Mouse (Mus musculus): ENCODE data around the gene Gtsf1l.
A peak's percentile ranks its signal among the peaks of the same experiment; 100 is the strongest.

The Gtsf1l gene

DNA sequence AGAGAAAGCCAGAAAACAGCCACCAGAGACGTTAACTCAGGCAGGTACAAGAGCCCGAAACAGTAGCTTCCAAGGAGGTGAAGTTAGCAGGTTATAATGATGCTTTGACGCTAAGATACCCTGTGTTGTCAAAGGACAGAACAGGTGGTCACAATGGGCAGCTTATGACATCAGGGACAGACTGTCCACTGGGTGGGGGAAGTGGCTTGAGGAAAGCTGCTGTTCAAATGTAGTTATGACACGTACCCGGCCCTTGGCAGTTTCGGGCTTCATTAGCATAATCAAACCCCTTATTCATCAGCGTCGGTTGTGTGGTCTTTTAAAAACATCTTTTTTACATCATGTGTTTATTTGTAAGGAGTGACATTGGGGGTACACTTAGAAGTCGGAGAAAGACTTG is at the start of gene Gtsf1l:
TSS of gene Gtsf1l (minus strand) at position 128 of the 400 bp plus-strand sequence.
- DNase-seq (ENCODE audit: low read depth, low spot score), result no peak

DNA sequence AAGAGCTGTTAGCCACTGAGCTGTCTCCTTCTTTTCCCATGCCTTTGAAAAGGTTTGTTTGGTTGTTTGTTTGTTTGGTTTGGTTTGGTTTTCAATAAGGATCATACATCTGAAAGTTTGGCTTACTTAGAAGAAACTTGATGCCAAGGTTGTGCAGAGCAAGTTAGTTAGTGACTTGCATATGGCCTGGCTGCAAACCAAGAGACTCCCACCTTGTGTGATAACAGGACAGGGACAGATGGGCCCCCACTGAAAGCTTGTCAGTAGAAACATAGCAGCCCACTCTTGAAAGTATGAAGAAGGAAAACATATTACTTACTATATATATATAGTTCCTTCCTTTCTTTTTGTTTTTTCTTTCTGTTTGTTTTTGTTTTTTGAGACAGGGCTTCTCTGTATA is 49.3 kb upstream of the Gtsf1l start:
- DNase-seq (ENCODE audit: low read depth, low spot score), result no peak

DNA sequence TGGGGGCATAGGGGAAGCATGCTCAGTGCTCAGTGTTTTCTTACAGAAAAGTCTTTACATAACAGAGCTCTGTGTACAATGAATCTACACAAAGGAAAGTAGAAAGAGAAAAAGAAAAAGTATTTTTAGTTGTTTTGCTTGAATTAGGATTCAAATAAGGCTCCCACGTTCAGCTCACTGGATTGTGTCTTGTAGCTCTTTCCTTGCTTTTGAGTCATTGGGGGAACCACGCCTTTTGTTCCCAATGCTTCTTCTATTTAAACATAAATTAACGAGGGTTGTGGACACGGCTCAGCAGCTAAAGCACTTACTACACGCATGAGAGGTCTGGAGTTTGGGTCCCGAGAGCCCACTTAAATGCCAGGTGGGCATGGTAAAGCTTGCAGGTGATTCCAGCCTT is 48.3 kb upstream of the Gtsf1l start:
- no peak for DNase-seq (ENCODE audit: low read depth, low spot score)

DNA sequence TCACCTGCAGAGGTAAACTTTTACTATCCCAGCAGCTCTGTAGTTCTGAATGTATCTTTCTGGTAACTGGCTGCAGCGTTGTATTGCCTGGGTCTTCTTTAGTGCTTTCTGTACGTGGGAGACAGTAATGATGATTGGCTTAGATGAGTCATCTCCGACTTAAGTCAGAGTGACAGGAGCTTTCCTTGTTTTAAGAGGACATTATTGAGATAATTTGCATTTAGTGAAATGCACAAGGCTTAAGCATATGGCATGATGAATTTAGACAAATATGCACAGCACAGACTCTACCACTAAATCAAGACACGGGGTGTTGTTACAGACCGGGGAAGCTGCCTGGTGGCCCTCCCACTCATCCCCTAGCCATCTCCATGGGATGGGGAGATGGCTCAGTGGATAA is 44.7 kb upstream of the Gtsf1l start:
- DNase-seq (ENCODE audit: low read depth, low spot score), result no peak

DNA sequence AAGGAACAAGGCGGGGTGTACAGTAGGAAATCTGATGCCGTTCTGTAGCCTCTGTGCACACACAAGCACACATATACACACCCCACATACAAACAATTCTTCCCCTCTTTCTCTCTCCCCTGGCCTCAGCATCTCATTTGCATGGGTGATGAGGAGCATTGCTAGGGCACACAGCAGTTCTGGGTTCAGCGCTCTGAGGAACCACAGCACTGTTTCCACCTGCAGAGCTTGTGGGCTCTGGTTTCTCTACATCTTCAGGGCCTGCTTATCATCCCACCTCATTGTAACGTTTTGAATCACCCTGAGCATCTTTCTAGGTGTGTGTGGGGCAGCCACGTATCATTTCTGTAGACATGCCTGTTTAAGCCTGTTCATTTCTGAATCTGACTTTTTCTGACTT is 43.2 kb upstream of the Gtsf1l start:
- no peak for DNase-seq (ENCODE audit: low read depth, low spot score)

DNA sequence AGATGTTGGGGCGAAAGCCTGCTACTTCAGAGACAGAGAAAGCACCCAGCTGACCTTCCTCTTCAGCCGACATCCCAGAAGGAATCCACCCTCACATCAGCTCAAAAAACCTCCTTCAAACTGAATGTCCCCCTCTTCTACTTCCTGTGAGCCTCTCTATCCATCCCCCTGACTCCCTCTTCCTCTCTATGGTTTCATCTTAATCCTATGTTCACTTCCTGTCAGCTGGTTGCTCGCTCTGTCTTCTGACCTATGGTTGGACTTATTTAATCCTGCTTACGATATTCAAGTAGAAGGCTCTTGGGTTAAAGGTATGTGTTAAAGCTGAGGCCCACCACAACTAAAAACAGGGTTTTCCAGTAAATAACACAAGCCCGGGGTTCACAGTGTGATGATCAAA is 35.8 kb upstream of the Gtsf1l start:
- no peak for DNase-seq (ENCODE audit: low read depth, low spot score)

DNA sequence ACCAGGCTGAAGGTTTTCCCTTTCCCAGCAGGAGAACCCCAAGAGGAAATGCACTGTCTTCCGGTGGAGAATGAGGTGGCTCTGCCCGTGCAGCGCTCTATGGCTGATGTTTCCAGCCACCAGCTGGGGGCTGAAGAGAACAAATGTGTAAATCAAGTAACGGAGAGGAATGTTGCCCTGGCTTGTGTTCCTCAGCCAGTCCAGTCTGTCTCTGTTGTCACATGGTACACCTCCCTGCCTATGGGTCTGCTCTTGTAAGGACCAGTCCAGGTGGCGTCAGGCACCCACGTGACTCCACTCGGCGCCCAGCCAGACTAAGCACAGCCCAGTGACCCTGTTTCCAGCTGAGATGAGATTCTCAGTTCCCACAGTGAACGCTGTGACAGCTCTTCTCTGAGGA is 34.7 kb upstream of the Gtsf1l start:
- DNase-seq (ENCODE audit: low read depth, low spot score), result peak; percentile 38

DNA sequence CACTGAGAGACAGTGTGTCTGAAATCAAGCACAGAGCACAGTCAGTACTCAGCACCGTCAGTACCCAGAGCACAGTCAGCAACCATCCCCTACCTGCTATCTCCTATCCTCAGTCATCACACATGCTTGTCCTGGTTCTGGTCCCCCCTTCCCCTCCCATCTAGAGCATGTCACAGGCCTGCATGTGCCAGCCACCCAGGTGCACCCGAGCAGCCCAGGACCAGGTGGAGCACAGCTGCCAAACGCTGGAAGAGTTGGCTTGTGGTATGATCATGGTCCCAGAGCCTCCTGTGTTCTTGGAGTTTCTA is 33.7 kb upstream of the Gtsf1l start:
- no peak for DNase-seq (ENCODE audit: low read depth, low spot score)

DNA sequence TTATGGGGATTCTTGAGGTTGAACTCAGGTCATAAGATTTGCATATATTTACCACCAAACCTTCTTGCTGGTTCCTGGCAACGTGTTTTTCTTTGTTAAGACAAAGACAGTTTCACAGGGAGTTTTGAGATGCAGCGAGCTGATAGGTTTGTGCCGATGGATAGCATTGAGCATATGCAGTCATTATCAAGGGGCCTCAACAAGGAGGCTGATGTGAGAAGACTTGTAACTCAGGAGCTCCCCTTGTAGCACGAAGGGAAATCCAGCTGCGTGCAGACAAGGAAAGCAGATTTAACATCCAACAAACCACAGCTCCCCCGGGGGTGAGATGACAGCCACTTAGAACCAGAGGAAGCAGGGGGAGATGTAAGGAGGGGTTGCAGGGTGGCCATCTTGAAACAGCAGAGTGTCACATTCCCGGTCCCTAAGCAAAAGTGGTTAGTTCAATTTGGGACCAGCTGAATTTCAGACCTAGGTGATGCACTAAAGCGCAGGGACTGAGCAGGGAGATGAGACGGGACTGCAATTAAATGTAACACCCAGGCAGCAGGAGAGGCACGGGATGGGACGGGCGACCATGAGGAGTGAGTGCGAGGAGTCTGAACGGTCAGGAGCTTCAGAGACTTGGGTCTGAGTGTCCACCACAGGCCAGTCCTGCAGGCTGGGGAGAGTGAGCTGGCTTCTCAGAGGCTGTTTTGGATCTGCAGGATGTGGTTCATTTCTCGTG is 33.1 kb upstream of the Gtsf1l start:
- DNase-seq (ENCODE audit: low read depth, low spot score), result no peak

DNA sequence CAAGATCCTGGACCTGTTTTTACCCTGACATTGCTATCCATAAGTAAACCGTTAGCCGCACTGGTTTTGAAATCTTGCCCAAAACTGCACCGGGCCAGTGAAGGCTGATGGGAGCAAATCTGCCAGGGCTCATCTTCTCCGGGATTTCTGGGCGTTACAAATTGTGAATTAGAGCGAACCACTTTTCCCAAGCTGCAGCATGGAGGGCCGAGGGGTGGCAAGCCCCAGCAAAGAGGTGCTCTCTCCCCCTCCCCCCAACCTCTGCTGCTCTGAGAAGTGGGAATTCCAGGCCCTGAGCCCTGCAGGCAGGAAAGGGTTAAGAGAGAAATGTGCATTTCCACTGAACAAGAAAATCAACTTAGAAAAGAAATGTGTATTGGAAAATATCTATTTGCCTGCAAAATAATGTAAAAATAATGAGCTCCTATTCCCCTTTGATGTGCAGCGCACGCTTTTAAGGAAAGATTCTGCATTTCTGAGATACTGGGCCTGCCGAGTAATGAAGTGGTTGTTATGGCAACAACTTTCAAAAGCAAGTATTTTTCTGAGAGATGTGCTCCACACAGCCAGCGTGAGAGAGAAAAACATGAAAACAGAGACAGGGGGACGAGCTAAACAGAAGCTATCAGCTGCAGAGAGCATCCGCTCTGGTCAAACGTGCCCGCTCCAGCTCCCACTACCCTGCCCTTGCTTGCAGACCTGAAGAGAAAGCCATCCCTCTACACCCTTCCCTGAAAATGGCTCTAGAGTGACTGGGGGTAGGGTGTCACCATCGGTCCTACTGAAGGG is 24.0 kb upstream of the Gtsf1l start:
- DNase-seq (ENCODE audit: low read depth, low spot score), result no peak

DNA sequence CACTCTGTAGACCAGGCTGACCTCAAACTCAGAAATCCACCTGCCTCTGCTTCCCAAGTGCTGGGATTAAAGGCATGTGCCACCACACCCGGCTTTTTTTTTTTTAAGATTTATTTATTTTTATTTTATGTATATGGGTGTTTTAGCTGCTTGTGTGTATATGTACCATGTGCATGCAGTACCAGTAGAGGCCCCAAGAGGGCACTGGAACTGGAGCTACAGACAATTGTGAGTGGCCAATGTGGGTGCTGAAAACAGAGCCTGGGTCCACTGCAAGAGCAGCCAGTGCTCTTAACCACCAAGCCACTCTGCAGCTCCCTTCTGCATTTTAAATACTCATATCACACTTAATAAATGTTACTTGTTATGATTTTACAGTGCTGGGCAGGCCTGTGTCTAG is 23.1 kb upstream of the Gtsf1l start:
- DNase-seq (ENCODE audit: low read depth, low spot score), result no peak

DNA sequence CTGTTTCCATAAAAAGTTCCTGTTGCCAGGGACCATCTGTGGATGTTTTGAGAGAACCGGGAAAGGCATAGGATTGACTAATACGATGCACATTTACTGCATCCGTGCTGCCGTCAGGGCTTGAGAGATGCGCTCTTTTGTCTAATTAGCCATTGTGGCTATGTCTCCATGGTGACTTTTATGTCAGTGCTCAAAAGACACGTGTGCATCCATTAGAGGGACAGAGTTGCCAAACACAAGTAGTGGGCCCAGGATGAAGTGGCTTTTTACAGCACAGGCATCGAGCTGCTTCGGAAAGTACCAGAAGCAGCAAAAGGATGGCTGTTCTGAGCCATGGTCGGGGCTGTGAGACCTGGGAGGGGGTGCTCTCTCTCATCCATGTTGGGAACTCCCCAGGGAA is 20.7 kb upstream of the Gtsf1l start:
- DNase-seq (ENCODE audit: low read depth, low spot score), result no peak

DNA sequence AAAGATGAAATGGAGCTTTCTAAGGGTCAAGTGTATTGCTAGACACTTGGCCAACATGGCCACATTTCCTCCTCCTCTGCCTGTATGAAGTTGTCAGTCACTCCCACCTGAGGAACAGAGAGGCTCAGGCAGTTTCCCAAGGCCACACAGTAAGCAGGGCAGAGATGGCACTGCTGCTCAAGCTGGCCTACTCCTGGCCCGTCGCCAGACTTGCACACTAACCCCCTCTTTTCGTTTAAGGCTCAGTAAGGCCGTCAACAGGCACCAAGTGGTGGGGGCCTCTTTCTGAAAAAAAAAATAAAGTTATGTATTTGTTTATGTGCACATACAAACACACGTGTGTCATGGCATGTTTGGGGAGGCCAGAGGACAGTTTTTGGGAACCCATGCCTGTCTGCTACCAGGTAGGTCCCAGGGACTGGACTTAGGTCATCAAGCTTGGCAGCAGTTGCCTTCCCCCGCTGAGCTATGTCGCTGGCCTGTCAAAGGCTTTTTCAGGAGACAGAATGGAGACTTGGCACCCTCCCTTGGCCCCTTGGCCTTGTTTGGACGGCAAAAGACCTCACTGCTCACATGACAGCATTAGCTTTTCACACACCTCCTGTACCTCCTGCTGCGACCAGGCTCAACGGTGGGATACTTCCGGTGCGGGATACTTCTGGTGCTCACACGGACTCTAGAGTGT is 16.6 kb upstream of the Gtsf1l start:
- no peak for DNase-seq (ENCODE audit: low read depth, low spot score)

DNA sequence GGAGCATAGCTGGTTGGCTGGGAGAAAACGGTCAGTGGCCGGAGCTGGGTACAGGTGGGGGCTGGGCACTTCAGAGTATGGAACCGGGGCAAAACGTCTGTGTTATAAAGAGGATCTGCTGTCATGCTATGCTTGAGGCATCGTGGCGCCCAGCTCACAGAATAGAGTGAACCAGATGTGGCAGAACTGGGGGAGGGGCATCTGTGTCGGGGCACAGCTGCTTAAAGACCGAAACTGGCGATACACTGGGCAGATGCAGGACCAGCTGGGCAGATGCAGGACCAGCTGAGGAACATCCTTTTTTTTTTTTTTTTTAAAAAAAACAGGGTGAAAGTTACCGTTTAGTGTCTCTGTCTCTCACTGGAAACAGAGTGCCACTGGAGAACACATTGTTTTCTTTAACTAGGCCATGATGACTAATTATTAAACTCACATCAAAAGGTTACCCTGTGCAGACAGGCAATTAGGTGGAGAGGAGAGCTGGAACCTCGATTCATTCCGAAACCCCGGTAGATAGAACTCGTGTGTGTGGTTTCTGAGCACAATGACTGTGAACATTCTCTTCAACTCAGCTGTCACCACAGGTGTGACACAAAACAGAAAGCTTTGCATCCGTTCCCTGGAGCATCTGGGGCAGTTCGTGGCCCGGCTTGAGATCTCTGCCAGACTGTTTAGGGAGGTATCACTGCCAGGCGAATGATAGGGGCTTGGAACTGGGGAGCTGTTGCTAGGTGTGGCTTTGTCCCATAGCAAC is 15.4 kb upstream of the Gtsf1l start:
- no peak for DNase-seq (ENCODE audit: low read depth, low spot score)

DNA sequence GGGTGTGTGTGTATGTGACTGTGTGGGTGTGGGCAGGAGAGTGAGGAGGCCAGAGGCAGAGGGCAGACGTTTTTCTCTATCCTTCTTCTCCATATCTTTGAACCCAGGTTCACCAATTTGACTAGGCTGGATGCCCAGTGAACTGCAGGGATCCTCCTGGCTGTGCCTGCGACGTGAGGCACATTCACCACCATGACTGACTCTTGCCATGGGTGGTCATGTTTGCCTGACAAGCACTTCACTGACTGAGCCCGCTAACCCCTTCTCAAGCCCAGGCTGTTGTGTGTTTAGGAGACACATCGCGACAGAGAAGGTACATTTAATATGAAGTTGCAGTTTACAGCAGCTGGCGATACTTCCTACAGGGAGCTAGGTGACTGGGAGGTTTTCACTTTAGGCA is 14.6 kb upstream of the Gtsf1l start:
- no peak for DNase-seq (ENCODE audit: low read depth, low spot score)

DNA sequence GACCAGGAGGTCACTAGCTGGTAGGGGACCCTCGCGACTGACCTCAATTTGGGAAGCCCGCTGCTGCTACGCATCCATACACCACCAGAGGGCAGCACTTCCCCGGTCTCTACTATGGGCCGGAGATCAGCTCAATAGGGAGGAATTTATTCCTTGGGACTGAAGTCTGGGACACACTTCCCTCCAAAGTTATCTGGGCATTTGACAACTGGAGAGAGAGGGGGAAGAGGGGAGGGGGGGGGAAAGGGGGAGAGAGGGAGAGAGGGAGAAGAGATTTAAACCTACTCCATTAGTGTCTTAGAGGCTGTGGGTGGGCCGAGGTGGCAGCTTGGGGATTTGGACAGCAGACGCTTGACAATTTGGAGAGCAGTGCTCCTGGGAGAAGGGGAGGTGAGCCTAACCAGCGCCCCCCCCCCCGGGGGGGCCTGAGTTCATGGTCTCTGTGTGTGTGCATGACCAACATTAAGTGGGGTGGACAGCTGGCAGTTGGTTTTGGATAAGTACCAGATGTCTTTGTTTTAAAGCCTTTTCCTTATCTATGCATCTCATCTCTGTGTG is 14.1 kb upstream of the Gtsf1l start:
- DNase-seq (ENCODE audit: low read depth, low spot score), result no peak

DNA sequence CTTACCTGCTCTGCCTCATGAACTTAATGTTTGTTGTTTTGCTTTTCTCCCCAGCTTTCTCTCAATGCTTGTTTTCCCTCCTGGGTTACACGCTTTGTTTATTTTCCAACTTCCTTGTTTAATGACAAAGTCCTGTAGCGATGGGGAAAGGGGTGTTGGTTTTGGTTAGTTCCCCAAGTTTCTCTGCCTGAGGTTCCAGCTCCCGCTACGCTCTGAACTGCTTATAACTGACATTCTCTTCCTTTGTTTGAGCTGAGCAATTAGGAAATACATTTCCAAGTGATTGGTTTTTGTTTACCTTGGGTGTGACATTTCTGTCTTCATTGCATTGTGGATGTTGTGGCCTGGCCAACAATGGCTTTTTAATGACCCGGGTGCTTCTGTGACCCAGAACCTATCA is 12.9 kb upstream of the Gtsf1l start:
- DNase-seq (ENCODE audit: low read depth, low spot score), result no peak

DNA sequence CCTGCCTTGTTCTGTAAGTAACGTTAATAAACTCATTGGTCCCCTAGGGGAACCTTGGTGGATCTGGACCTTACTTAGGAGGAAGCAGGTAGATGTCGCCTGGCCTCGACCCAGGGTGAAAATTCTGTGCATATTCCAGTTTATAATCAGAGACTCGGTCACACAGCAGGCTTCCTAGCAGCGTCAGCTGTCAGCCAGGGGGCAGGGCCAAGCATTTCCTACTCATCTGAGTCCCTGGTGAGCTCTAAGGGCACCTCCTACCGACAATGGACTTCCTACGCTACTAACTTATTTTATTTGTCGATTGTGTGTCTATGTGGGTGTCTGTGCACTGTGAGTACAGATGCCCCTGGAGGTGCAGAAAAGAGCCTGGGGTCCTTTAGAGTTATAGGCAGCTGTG is 12.3 kb upstream of the Gtsf1l start:
- DNase-seq (ENCODE audit: low read depth, low spot score), result no peak

DNA sequence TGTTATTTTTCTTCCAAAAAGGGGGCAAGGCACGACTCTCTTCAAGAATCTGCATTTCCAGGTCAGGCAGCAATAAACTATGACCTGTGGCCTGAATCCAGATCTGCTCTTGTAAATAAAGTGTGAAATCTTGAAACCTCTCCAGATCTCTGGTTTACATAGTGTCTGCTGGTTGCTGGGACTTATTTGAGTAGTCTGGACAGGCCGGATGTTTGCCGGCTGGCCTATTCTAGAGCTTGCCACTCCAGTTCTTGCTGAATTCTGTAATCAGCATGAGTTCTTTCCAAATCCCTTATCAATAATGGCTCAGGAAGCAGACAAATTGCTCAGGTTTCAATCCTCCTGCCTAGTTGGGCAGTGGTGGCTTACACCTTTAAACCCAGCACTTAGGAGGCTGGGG is 8.1 kb upstream of the Gtsf1l start:
- DNase-seq (ENCODE audit: low read depth, low spot score), result no peak

DNA sequence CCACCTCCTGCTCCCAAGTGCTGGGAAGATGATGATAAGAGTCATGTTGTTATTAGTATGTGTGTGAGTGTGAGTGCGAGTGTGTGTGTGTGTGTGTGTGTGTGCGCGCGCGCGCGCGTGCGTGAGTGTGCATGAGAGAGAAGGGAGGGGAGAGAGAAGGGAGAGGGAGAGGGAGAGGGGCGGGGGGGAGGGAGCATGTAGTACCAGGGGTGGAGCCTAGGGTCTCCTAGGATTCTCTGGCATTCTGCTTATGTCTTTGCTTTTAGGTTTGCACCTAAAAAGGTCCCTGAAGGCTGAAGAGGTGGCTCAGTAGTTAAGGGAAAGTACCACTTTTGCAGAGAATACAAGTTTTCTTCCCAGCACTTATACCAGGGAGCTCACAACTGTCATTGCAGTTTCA is 7.3 kb upstream of the Gtsf1l start:
- no peak for DNase-seq (ENCODE audit: low read depth, low spot score)

DNA sequence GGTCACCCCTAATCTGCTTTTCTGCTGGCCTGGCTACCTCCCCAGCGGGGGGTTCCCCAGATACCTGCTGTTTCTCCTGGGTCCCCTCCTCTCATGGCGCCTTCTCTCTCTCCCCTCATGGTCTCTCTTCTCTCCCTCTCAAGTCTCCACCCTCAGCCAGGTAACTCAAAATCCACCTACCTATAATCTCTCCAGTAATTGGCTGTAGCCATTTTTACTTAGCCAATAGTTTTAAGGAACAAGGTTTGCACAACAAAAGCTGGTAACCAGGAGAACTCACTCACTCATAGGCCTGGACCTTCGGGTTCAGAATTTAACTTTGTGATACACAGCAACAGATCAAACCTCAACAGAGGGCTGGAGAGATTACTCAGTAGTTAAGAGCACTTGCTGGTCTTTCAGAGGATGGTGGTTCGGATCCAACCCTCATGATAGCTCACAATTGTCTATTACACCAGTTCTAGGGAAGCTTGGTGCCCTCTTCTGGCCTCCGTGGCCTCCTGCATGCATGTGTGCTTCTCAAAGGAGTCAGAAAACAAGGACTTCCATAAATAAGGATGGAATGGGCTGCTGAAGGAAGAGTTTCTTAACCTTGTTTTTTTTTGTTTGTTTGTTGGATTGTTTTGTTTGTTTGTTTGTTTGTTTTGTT is 1.9 kb upstream of the Gtsf1l start:
- DNase-seq (ENCODE audit: low read depth, low spot score), result peak; percentile 86
